Mouse (Mus musculus) lung, adult 2 months (tissue): ENCODE data around the gene Serpinb3d. TPM values are rescaled to one million over a fixed set of nuclear protein-coding genes. Genes with fewer than 3 reads are reported as not detected.
"Not testable (repeated sequence)": the region's sequence is repeated elsewhere in the genome, so short reads cannot be mapped to it uniquely, and the experiment has no call there.

Experiments
- DNase-seq: peaks from one replicate; pipeline ENCODE4 v3.0.0; 2022
- H3K4me1 ChIP-seq: fragments of 200-500 bp; 2 replicates; pipeline ENCODE4 v1.6.1; 2011; ENCODE audit warnings: low read length; ENCODE audit not compliant: control insufficient read depth, insufficient read depth
- H3K4me3 ChIP-seq: fragments of 200-500 bp; replicated peaks from 2 replicates; pipeline ENCODE3; 2011; ENCODE audit warnings: low read depth, mild to moderate bottlenecking, control low read depth, low read length; ENCODE audit errors: extremely low read depth
- CTCF ChIP-seq: fragments of 200-500 bp; IDR thresholded peaks from 2 replicates; pipeline ENCODE4 v1.5.1; 2011; ENCODE audit warnings: mild to moderate bottlenecking, low read length, control low read depth; ENCODE audit not compliant: insufficient read depth
- POLR2A ChIP-seq: fragments of 200-500 bp; IDR thresholded peaks from 2 replicates; pipeline ENCODE4 v1.6.1; 2011; ENCODE audit warnings: low read depth, mild to moderate bottlenecking, control low read depth, low read length, borderline replicate concordance; ENCODE audit errors: extremely low read depth
- WGBS: fragments of 180-500 bp; shearing (Covaris S2); methylation state at CpG from one replicate; pipeline ENCODE4 v1.1.7; 2018; 5-methylcytosine and 5-hydroxymethylcytosine counted together
- polyA plus RNA-seq: library from polyadenylated mRNA; depleted of rRNA; stranded (reverse); fragments of >200 nt; gene quantifications from 2 replicates; pipeline ENCODE4 v1.2.3, GENCODE M21; 2012; rRNA removed

Serpinb3d gene
- not detected in 2 replicates for polyA plus RNA-seq

GRCm38 (mm10) chr1:107083406-107083805 is at the start of gene Serpinb3d:
Serpinb3d (minus strand) TSS chr1:107083506.
- no peak for TF ChIP-seq CTCF
- no peak for TF ChIP-seq POLR2A
- Histone ChIP-seq H3K4me3 (no peak within 1 kb of the TSS), H3K4me1 (no peaks in the 10 kb centered on the region)
- no peak for DNase-seq

GRCm38 (mm10) chr1:107127453-107127852 is 44.1 kb upstream of the Serpinb3d start:
- H3K4me1 ChIP-seq, H3K4me3 ChIP-seq, DNase-seq: not testable (repeated sequence)

GRCm38 (mm10) chr1:107098417-107098816 is 15.1 kb upstream of the Serpinb3d start:
- TF ChIP-seq CTCF (no peak), POLR2A (no peak)
- DNase-seq = no peak
- WGBS = 84% methylated on average over 2 of the region's 2 CpGs
- H3K4me3 ChIP-seq = no peak overlapping the region
- H3K4me1 ChIP-seq = no peaks in the 10 kb centered on the region

- no peak for DNase-seq
- no peaks in the 10 kb centered on the region for H3K4me1 ChIP-seq
- TF ChIP-seq CTCF (no peak), POLR2A (no peak)
- 54% methylated on average over 1 of the region's 1 CpGs for WGBS
- H3K4me3 ChIP-seq = no peak within 1 kb of the TSS
These were observed 31.1 kb downstream of the Serpinb3d start, which contains the start of gene Serpinb3a for GRCm38 (mm10) chr1:107052203-107052602. Serpinb3a (minus strand) TSS chr1:107052303.

DNA sequence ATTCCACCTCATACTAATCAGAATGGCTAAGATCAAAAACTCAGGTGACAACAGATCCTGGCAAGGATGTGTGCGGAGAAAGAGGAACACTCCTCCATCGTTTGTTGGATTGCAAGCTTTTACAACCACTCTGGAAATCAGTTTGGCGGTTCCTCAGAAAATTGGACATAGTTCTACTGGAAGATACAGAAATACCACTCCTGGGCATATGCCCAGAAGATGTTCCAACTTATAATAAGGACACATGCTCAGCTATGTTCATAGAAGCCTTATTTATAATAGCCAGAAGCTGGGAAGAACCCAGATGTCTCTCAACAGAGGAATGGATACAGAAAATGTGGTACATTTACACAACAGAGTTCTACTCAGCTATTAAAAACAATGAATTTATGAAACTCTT is 49.1 kb downstream of the Serpinb3d start:
- not testable (repeated sequence) for H3K4me1 ChIP-seq, DNase-seq, H3K4me3 ChIP-seq
- 87% methylated on average over 3 of the region's 3 CpGs for WGBS

Other genes starting within 250 kb of the Serpinb3d start
- 4.0 TPM in 1 of 2 replicates, not detected in the other for gene Serpinb5, start 222.3 kb downstream of the Serpinb3d start, polyA plus RNA-seq
- gene Serpinb12, start 149.1 kb downstream of the Serpinb3d start, polyA plus RNA-seq = 44.7 TPM in 1 of 2 replicates, not detected in the other
- gene Serpinb13, start 102.5 kb downstream of the Serpinb3d start, polyA plus RNA-seq = 0.78 TPM in 1 of 2 replicates, not detected in the other
- gene Serpinb3a, start 31.2 kb downstream of the Serpinb3d start, polyA plus RNA-seq = 28.3 TPM in 1 of 2 replicates, not detected in the other
- 0.28 TPM in 1 of 2 replicates, not detected in the other for gene Serpinb3b, start 194.9 kb upstream of the Serpinb3d start, polyA plus RNA-seq
- 0.18 TPM in 1 of 2 replicates, not detected in the other for gene Serpinb3c, start 194.9 kb upstream of the Serpinb3d start, polyA plus RNA-seq